Comparison of ENCODE assay signal across 8 mouse cellular contexts in the genomic region with DNA sequence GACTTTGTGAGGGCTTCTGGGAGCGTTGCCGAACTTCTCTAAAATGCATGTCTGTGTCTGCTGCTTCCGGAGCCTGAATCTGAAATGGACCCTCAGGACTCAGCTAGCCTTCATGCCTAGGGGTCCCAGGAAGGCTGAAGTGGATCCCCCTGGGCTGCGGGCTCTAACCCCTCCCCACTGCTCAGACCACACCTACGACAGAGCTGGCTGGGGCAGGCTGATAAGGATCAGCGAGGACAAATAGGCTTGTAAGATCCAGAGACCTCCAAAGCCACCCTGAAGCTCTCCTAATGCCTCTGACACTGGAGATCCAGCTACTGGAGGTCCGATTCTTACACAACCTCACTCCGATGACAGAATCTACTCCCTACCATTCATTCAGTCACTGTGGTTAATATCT. TPM values are rescaled to one million over a fixed set of nuclear protein-coding genes. Genes with fewer than 3 reads are reported as not detected.
DNase-seq lines count a peak whose midpoint lies in the region; ATAC-seq and TF ChIP-seq lines count a peak whose summit lies in the region.

No protein-coding gene starts in this region.

- H3K4me2 ChIP-seq in embryonic facial prominence, embryonic 12.5 days (replicated peaks): peak overlapping the region; percentile 69
- H3K4me2 ChIP-seq in intestine, embryonic 16.5 days (ENCODE audit: low read depth, low read length): peak overlapping the region; percentile 88

- TF ChIP-seq CTCF in layer of hippocampus, adult 2 months (conservative IDR thresholded peaks at IDR 0.05): no peak

- no peak for DNase-seq in layer of hippocampus, adult 2 months (ENCODE audit: low spot score in 2 of 2)
- DNase-seq in layer of hippocampus, postnatal 10 days (ENCODE audit: low spot score in 2 of 2): no peak
- no peak for DNase-seq in gastrocnemius, postnatal 10 days
- DNase-seq in urinary bladder, adult 18-20 months (ENCODE audit: low spot score in 2 of 2): no peak
- no peak for DNase-seq in layer of hippocampus, adult 9-10 months (ENCODE audit: low spot score)

- peak overlapping the region; percentile 45 for H3K9ac ChIP-seq in embryonic facial prominence, embryonic 12.5 days
- peak overlapping the region; percentile 60 for H3K9ac ChIP-seq in intestine, embryonic 16.5 days (ENCODE audit: low read depth, low read length)

- H3K27me3 ChIP-seq in embryonic facial prominence, embryonic 12.5 days: no peaks in the 10 kb centered on the region
- 0 out of 2 replicates have a peak, but pooled peaks cover 6% of the 10 kb centered on the region for H3K27me3 ChIP-seq in intestine, embryonic 16.5 days (replicated peaks; ENCODE audit: control insufficient read depth, insufficient read depth, low read length)

- peak overlapping the region; percentile 43; the same call in 1 of the 2 replicates for H3K27ac ChIP-seq in layer of hippocampus, adult 2 months
- H3K27ac ChIP-seq in embryonic facial prominence, embryonic 12.5 days: peak overlapping the region; percentile 69
- H3K27ac ChIP-seq in intestine, embryonic 16.5 days (ENCODE audit: low read length): peak overlapping the region; percentile 77

- peaks cover 14% of the 10 kb centered on the region; the same call in 1 of the 2 replicates for H3K36me3 ChIP-seq in embryonic facial prominence, embryonic 12.5 days
- no peaks in the 10 kb centered on the region for H3K36me3 ChIP-seq in intestine, embryonic 16.5 days (ENCODE audit: control insufficient read depth, insufficient read depth, low read length)

- H3K9me3 ChIP-seq in embryonic facial prominence, embryonic 12.5 days: no peaks in the 10 kb centered on the region
- no peaks in the 10 kb centered on the region for H3K9me3 ChIP-seq in intestine, embryonic 16.5 days (ENCODE audit: control insufficient read depth, low read length)

- peak overlapping the region; percentile 51 for H3K4me3 ChIP-seq in layer of hippocampus, adult 2 months
- peak overlapping the region; percentile 29 for H3K4me3 ChIP-seq in embryonic facial prominence, embryonic 12.5 days
- peak overlapping the region; percentile 49 for H3K4me3 ChIP-seq in intestine, embryonic 16.5 days (ENCODE audit: low read length)

- WGBS in embryonic facial prominence, embryonic 12.5 days: 9% methylated on average over 8 of the region's 8 CpGs
- WGBS in intestine, embryonic 16.5 days: 9% methylated on average over 8 of the region's 8 CpGs

- peaks cover 62% of the 10 kb centered on the region for H3K4me1 ChIP-seq in embryonic facial prominence, embryonic 12.5 days
- H3K4me1 ChIP-seq in intestine, embryonic 16.5 days (ENCODE audit: control insufficient read depth, insufficient read depth, low read length): peaks cover 35% of the 10 kb centered on the region

- no peak for ATAC-seq in embryonic facial prominence, embryonic 12.5 days (ENCODE audit: insufficient number of reproducible peaks, insufficient read depth, low FRiP score, low TSS enrichment)
- ATAC-seq in intestine, embryonic 16.5 days: peak; percentile 24; the same call in 1 of the 2 replicates
- ATAC-seq in monocyte, adult 5-6 weeks (replicated peaks; ENCODE audit: insufficient number of reproducible peaks, low FRiP score, low TSS enrichment, poor library complexity, severe bottlenecking): 0 out of 2 replicates have a peak, but pooled peaks have one; percentile 3

RNA-seq across cellular contexts. Expression of a gene that starts 8.6 kb away (rescaled TPM):
- total RNA-seq in layer of hippocampus, adult 2 months (2021): not detected
- under 1 TPM; 0.49 to 0.75 TPM for total RNA-seq in layer of hippocampus, postnatal 10 days (2021)
- 1.9 and 2.4 TPM in 2 replicates for polyA plus RNA-seq in embryonic facial prominence, embryonic 12.5 days (2016; fragmentation: Nextera tagmentation; extraction: Ambion mirVana)
- 0.67 and 0.71 TPM in 2 replicates for polyA plus RNA-seq in intestine, embryonic 16.5 days (2015; fragmentation: Nextera tagmentation; extraction: Ambion mirVana)
- total RNA-seq in monocyte, adult 5-6 weeks (2017): 0.49 TPM in 1 of 3 replicates, not detected in the others
- 100 to 1,000 TPM; 260 to 321 TPM for total RNA-seq in gastrocnemius, postnatal 10 days (2021)

RNA-seq across cellular contexts. Expression of a gene that starts 13.8 kb away (rescaled TPM):
- 1 to 10 TPM; 4.4 to 5.0 TPM for total RNA-seq in layer of hippocampus, adult 2 months (2021)
- 1 to 10 TPM; 6.7 to 7.6 TPM for total RNA-seq in layer of hippocampus, postnatal 10 days (2021)
- polyA plus RNA-seq in embryonic facial prominence, embryonic 12.5 days (2016; fragmentation: Nextera tagmentation; extraction: Ambion mirVana): 115 and 117 TPM in 2 replicates
- polyA plus RNA-seq in intestine, embryonic 16.5 days (2015; fragmentation: Nextera tagmentation; extraction: Ambion mirVana): 15.4 and 16.4 TPM in 2 replicates
- 1.1 TPM in 1 of 3 replicates, not detected in the others for total RNA-seq in monocyte, adult 5-6 weeks (2017)
- total RNA-seq in gastrocnemius, postnatal 10 days (2021): 10 to 100 TPM in 1 of 2 experiments, 1 to 10 TPM in 1; 4.1 to 11.8 TPM

Comparison
In these comparisons a context has a peak if more than half of its experiments do, and no peak if none do; other contexts are left out.
1. RNA of a gene that starts 8.6 kb away (total RNA-seq): 260 to 321 TPM in gastrocnemius, postnatal 10 days; 0.49 to 0.75 TPM in layer of hippocampus, postnatal 10 days, not detected in layer of hippocampus, adult 2 months and 0.49 TPM in monocyte, adult 5-6 weeks; every median in the first group is over 100 times any median in the second.
2. Peak in every context shown above with its lines, with median percentiles within 50 percentile points of each other: H3K27ac ChIP-seq and H3K4me3 ChIP-seq.